Mouse (Mus musculus) cerebral cortex, adult 2 months (tissue): ENCODE results near the gene Styxl1.

Experiments
- WGBS: fragments of 180-500 bp; shearing (Covaris S2); methylation state at CpG from one replicate; pipeline ENCODE4 v1.1.7; 2018; 5-methylcytosine and 5-hydroxymethylcytosine counted together

Styxl1 gene

GRCm38 (mm10) chr5:135697711-135698111 is 80.5 kb downstream of the Styxl1 start:
- WGBS: 57% methylated on average over 5 of the region's 5 CpGs
